Mouse (Mus musculus): ENCODE results near the gene Gm14408. TPM values are rescaled to one million over a fixed set of nuclear protein-coding genes. Genes with fewer than 3 reads are reported as not detected.
"Not testable (repeated sequence)": the region's sequence is repeated elsewhere in the genome, so short reads cannot be mapped to it uniquely, and the experiment has no call there.

Gene Gm14408
- total RNA-seq (2021): not detected
- long read RNA-seq, experiment 1: 0 reads
- long read RNA-seq, experiment 2: 0 reads

DNA sequence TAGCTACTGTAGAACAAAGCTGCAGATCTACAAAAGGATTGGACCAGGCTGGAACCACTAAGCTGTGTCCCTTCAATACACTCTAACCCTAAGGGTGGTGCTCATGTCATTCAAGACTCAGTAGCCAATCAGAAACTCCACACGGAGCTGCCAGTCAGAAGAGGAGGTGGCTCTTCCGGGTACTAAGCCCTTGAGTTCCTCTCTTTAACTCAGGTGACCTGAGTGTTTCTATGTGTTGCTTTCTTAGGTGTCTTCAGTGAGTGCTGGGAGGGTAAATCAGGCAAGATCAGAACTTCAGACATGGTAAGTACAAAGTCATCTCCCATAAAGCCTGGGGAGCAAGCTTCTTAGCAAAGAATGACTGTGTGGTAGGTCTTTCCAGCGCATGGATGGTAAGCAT, at the start of gene Gm14408:
Gm14408 (plus strand) TSS at position 301 of the 400 bp plus-strand sequence.
- not testable (repeated sequence) for DNase-seq

GRCm38 (mm10) chr2:176798312-176798711, 32.6 kb upstream of the Gm14408 start, which contains the start of gene Gm14295:
Gene Gm14295 (plus strand): TSS chr2:176798612.
- DNase-seq: not testable (repeated sequence)

GRCm38 (mm10) chr2:176798785-176799184, 32.2 kb upstream of the Gm14408 start:
- DNase-seq: not testable (repeated sequence)

Other genes starting within 250 kb of the Gm14408 start
- 1 to 10 TPM in 1 of 2 experiments, not detected in 1; 2.2 TPM for gene Gm14308, start 194.8 kb upstream of the Gm14408 start, total RNA-seq (2021)
- gene Zfp973, start 160.6 kb upstream of the Gm14408 start, total RNA-seq (2021): 1 to 10 TPM; 6.4 to 9.6 TPM
- 1 to 10 TPM; 5.7 to 9.7 TPM for gene Gm14305, start 122.8 kb upstream of the Gm14408 start, total RNA-seq (2021)
- 1 to 10 TPM; 6.0 to 6.8 TPM for gene Gm14295, start 32.5 kb upstream of the Gm14408 start, total RNA-seq (2021)
- gene Gm14296, start 96.7 kb downstream of the Gm14408 start, total RNA-seq (2021): 1 to 10 TPM; 1.8 to 3.1 TPM
- 10 to 100 TPM; 17.4 to 18.1 TPM for gene Gm14419, start 169.8 kb downstream of the Gm14408 start, total RNA-seq (2021)
- gene Gm14401, start 243.2 kb downstream of the Gm14408 start, total RNA-seq (2021): under 1 TPM; 0.38 to 0.72 TPM